Mouse (Mus musculus): ENCODE measurements around the gene Olfr107.

Gene Olfr107

DNA sequence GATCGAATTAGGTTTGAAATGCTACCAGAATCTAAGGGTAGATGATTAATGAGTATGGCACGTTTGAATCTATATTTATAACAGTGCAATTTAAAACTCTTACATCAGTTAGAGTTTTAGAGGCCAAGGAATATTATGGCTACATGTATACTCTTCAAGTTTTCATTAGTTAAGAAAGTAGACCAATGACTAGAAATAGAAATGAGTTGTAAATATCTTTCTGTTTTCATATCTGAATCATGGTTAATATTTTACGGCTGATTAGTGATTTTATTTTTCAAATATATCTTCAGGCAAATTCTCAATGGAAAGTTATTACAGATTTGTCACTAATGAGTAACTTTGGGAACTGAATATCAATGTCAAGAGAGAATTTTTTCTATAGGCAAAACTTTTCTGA, at the start of gene Olfr107:
Gene Olfr107, plus strand, starts transcription at position 301 of the 400 bp plus-strand sequence.
- no peak for TF ChIP-seq GATA4 (IDR thresholded peaks at IDR 0.05; ENCODE audit: insufficient replicate concordance, low read length)

DNA sequence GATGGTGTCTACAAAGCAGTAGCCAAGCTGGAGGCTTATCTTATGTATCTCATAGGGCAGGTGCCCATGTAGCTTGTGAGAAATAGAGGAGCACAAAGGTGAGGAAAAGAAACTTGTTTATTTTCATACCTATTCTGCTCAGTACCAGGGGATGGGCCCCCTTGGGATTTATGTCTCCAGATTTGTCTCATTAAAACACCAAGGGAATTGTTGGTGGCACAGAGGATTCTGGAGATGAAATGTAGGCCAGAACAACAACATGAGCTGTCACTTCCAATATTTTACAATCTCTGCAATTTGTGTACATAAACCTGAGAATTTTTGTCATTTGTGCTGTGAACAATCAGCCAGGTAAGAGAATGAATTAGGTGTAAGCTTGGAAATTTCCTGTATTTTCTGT, 39.7 kb upstream of the Olfr107 start, which contains the start of gene Olfr104-ps:
Gene Olfr104-ps, plus strand, starts transcription at position 301 of the 400 bp plus-strand sequence.
- no peak for TF ChIP-seq GATA4 (IDR thresholded peaks at IDR 0.05; ENCODE audit: insufficient replicate concordance, low read length)

GRCm38 (mm10) chr17:37378733-37379132, 20.3 kb upstream of the Olfr107 start, which contains the start of gene Olfr105-ps:
Gene Olfr105-ps, plus strand, starts transcription at chr17:37379033.
- TF ChIP-seq GATA4 (IDR thresholded peaks at IDR 0.05; ENCODE audit: insufficient replicate concordance, low read length) = no peak

- no peak for TF ChIP-seq GATA4 (IDR thresholded peaks at IDR 0.05; ENCODE audit: insufficient replicate concordance, low read length)
These were observed 8.9 kb upstream of the Olfr107 start, which contains the start of gene Olfr106-ps for GRCm38 (mm10) chr17:37390093-37390492. Gene Olfr106-ps, plus strand, starts transcription at chr17:37390393.

- no peak for TF ChIP-seq GATA4 (IDR thresholded peaks at IDR 0.05; ENCODE audit: insufficient replicate concordance, low read length)
These were observed 14.4 kb downstream of the Olfr107 start for GRCm38 (mm10) chr17:37413380-37413779.

DNA sequence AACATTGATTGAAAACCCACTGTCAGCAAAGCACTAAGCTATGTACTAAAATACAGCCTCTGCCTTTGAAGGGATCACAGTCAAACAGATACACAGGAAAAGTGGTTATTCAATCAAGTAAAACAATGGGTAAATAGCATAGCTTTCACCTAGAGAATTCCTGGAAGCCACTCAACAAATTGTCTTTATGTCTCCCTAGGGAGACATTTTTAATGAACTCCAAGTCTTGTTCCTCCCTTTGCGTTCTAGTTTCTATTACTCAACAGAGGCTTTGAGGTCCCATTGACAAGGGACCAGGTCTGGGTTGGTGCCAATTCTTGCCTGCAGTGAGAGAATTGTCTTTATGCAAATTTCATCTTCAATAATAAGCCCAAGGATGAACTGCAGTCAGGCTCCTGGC, 46.2 kb downstream of the Olfr107 start, which contains the start of gene Olfr108:
Gene Olfr108, plus strand, starts transcription at position 301 of the 400 bp plus-strand sequence.
- no peak for TF ChIP-seq GATA4 (IDR thresholded peaks at IDR 0.05; ENCODE audit: insufficient replicate concordance, low read length)
